Mouse (Mus musculus) natural killer cell, adult 2 months (primary cell): ENCODE results near the gene Ppp1r16b.

ENCODE experiments used
- DNase-seq, 2 experiments: peaks; one replicate each; pipeline ENCODE4 v3.0.0; 2022; ENCODE audit warnings: low spot score in 2 of 2

The Ppp1r16b gene

GRCm38 (mm10) chr2:158668433-158669010 is 3.3 kb downstream of the Ppp1r16b start:
- no peak for DNase-seq

GRCm38 (mm10) chr2:158669199-158670195 is 4.3 kb downstream of the Ppp1r16b start:
- DNase-seq: no peak

- DNase-seq: no peak
Measured at GRCm38 (mm10) chr2:158670571-158670970, 5.4 kb downstream of the Ppp1r16b start.

GRCm38 (mm10) chr2:158672829-158673228 is 7.6 kb downstream of the Ppp1r16b start:
- DNase-seq: peak; percentile 52 to 59

GRCm38 (mm10) chr2:158673493-158673892 is 8.3 kb downstream of the Ppp1r16b start:
- DNase-seq: peak in 1 of 2 experiments; percentile 66

GRCm38 (mm10) chr2:158674131-158674530 is 8.9 kb downstream of the Ppp1r16b start:
- DNase-seq: no peak

- no peak for DNase-seq
Measured at GRCm38 (mm10) chr2:158674759-158675158, 9.6 kb downstream of the Ppp1r16b start.

GRCm38 (mm10) chr2:158675161-158675560 is 10.0 kb downstream of the Ppp1r16b start:
- DNase-seq: no peak

GRCm38 (mm10) chr2:158675907-158676533 is 10.8 kb downstream of the Ppp1r16b start:
- DNase-seq: no peak

- peak in 1 of 2 experiments; percentile 48 for DNase-seq
Measured at GRCm38 (mm10) chr2:158677946-158678345, 12.7 kb downstream of the Ppp1r16b start.

- no peak for DNase-seq
Measured at GRCm38 (mm10) chr2:158679091-158679490, 13.9 kb downstream of the Ppp1r16b start.

GRCm38 (mm10) chr2:158680357-158680889 is 15.2 kb downstream of the Ppp1r16b start:
- no peak for DNase-seq

GRCm38 (mm10) chr2:158681714-158682113 is 16.5 kb downstream of the Ppp1r16b start:
- no peak for DNase-seq

GRCm38 (mm10) chr2:158682344-158683037 is 17.3 kb downstream of the Ppp1r16b start:
- DNase-seq: peak in 1 of 2 experiments; percentile 54

GRCm38 (mm10) chr2:158683038-158683413 is 17.8 kb downstream of the Ppp1r16b start:
- DNase-seq: no peak

- DNase-seq: no peak
Measured at GRCm38 (mm10) chr2:158684247-158684843, 19.1 kb downstream of the Ppp1r16b start.

GRCm38 (mm10) chr2:158684910-158685309 is 19.7 kb downstream of the Ppp1r16b start:
- no peak for DNase-seq

GRCm38 (mm10) chr2:158686394-158686793 is 21.2 kb downstream of the Ppp1r16b start:
- no peak for DNase-seq

- DNase-seq: peak; percentile 62 to 63
Measured at GRCm38 (mm10) chr2:158687804-158688241, 22.6 kb downstream of the Ppp1r16b start.

GRCm38 (mm10) chr2:158689060-158689459 is 23.9 kb downstream of the Ppp1r16b start:
- DNase-seq: no peak

- no peak for DNase-seq
Measured at GRCm38 (mm10) chr2:158689640-158690039, 24.4 kb downstream of the Ppp1r16b start.
